Mouse (Mus musculus): Measurements from ENCODE around the gene Kcnn4. TPM values are rescaled to one million over a fixed set of nuclear protein-coding genes. Genes with fewer than 3 reads are reported as not detected.

The Kcnn4 gene
- polyA plus RNA-seq, 1 experiment from 2014 or later: 119 TPM

DNA sequence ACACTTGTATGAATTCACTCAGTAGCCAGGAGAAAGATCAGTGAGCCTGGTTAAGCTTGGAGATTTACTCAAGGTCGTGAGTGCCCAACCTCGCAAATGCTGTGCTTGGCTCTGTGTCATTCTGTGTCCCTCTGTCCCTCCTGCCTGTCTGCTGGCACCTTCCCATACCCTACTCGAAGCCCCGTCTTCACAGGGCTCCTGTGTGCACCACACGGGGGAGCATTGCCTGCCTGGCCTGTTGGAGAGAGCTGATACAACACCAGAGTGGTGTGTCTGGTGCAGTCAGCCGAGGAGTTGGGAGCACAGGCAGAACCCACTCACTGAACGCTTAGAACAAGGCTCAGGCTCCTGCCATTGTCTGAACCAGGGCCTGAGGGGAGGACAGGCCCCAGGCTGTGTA is 51.6 kb downstream of the Kcnn4 start:
- DNase-seq (ENCODE audit: low spot score): no peak
- Histone ChIP-seq H3K36me3 (ENCODE audit: control insufficient read depth, insufficient read depth, low read length) (no peaks in the 10 kb centered on the region; the same call in none of the 2 replicates), H3K4me2 (no peak overlapping the region), H3K27ac (ENCODE audit: low read depth, low read length) (no peak overlapping the region), H3K27me3 (replicated peaks; ENCODE audit: control insufficient read depth, insufficient read depth, low read length) (no peaks in the 10 kb centered on the region), H3K4me3 (ENCODE audit: low read depth, low read length) (no peak overlapping the region), H3K9ac (ENCODE audit: low read depth, low read length) (no peak overlapping the region), H3K9me3 (ENCODE audit: control insufficient read depth, low read length) (no peaks in the 10 kb centered on the region), H3K4me1 (replicated peaks; ENCODE audit: control insufficient read depth, insufficient read depth, low read length) (no peaks in the 10 kb centered on the region)
- ATAC-seq (replicated peaks; ENCODE audit: low FRiP score): no peak
- 83% methylated on average over 7 of the region's 7 CpGs for WGBS

DNA sequence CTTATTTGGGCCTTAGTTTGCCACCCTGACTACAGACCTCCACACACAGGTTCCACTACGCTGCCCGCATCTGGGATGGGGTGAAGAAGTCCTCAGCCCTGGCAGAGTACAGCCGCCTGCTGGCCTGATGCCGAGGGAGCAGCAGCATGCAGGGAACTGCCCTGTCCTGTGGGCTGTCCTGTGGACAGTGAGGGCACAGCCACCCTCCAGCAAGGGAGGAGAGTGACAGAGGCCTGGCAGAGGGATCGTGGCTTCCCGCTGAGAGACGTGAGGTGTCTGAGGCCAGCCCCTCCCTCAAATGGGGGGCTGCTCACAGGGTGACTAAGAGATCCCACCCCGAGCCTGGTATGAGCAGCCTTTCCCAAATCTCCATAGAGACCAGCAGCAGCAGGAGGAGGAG is 52.2 kb downstream of the Kcnn4 start:
- Histone ChIP-seq H3K9me3 (ENCODE audit: control insufficient read depth, low read length) (no peaks in the 10 kb centered on the region), H3K4me1 (replicated peaks; ENCODE audit: control insufficient read depth, insufficient read depth, low read length) (no peaks in the 10 kb centered on the region), H3K9ac (ENCODE audit: low read depth, low read length) (no peak overlapping the region), H3K36me3 (ENCODE audit: control insufficient read depth, insufficient read depth, low read length) (no peaks in the 10 kb centered on the region; the same call in none of the 2 replicates), H3K4me3 (ENCODE audit: low read depth, low read length) (no peak overlapping the region), H3K27me3 (replicated peaks; ENCODE audit: control insufficient read depth, insufficient read depth, low read length) (no peaks in the 10 kb centered on the region), H3K27ac (ENCODE audit: low read depth, low read length) (no peak overlapping the region), H3K4me2 (no peak overlapping the region)
- DNase-seq (ENCODE audit: low spot score) (no peak), ATAC-seq (replicated peaks; ENCODE audit: low FRiP score) (no peak)
- WGBS: 85% methylated on average over 8 of the region's 8 CpGs

DNA sequence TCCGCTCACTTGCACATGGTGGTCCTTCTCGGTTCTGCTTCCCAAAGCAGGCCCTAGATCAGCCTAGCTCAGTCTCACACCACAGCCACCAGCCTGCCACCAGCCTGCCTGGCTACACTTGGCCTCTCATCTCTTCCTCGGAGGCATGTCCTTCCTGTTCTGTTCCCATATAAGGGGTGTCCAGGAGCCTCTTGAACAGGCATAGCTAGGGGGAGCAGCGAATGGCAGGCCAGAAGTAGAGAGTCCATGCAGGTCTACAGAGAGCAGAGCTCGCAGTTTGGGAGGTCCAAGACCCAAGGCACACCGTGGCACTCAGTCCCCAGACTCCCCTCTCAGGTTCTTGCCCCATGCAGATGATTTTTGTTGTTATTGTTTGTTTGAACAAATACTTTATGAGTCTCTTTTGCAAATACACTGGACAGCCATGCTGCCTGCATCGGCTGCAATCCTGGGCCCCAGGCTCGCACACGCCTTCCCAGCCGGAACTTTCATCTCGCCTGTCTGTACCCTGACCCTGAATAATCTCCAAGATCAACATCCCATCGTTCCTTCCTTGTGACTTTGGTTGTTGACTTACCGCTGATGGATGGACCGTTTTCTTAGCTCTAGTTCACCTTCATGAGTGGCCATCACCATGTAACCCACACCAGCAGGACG is 53.2 kb downstream of the Kcnn4 start:
- no peak for ATAC-seq (replicated peaks; ENCODE audit: low FRiP score)
- Histone ChIP-seq H3K27me3 (replicated peaks; ENCODE audit: control insufficient read depth, insufficient read depth, low read length) (no peaks in the 10 kb centered on the region), H3K4me1 (replicated peaks; ENCODE audit: control insufficient read depth, insufficient read depth, low read length) (no peaks in the 10 kb centered on the region), H3K4me3 (ENCODE audit: low read depth, low read length) (no peak overlapping the region), H3K9me3 (ENCODE audit: control insufficient read depth, low read length) (no peaks in the 10 kb centered on the region), H3K4me2 (no peak overlapping the region), H3K27ac (ENCODE audit: low read depth, low read length) (no peak overlapping the region), H3K36me3 (ENCODE audit: control insufficient read depth, insufficient read depth, low read length) (no peaks in the 10 kb centered on the region; the same call in none of the 2 replicates), H3K9ac (ENCODE audit: low read depth, low read length) (no peak overlapping the region)
- WGBS: 88% methylated on average over 15 of the region's 15 CpGs
- no peak for DNase-seq (ENCODE audit: low spot score)

DNA sequence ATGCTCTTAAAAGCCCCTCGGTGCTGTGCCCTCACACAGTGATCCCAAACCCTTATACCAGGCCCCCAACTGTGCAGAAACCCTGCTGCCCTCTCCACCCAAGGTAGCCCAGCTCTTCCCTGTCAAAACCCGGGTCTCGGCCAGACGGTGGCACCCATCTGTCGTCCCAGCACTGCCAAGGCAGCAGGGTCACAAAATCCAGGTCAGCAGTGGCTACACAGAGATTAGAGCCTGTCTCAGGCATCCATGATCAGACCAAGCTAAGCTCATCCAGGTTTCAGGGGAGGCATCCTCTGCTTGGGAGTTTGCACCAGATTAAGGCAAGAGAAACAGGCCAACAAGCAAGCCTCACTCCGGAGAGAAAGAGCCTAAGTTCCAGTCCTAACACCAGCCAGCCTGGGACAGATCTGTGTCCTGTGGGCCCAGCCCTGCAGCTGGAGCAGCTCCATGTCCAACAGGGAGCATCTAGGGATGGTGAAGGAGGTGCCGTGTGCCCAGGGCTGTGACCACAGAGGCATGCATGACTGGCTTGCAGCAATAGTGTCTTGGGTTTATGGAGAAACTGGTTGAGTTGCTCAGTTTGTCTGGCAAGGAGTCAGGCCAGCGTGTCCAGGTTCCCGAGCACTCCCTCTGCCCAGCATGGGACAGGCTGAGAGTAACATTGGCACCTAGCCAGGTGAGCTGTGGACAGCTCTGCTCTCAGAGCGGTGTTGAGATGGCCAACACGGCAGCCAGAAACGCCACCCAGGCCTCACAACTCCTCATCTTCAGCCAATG is 54.1 kb downstream of the Kcnn4 start:
- Histone ChIP-seq H3K9ac (ENCODE audit: low read depth, low read length) (no peak overlapping the region), H3K27me3 (replicated peaks; ENCODE audit: control insufficient read depth, insufficient read depth, low read length) (no peaks in the 10 kb centered on the region), H3K27ac (ENCODE audit: low read depth, low read length) (no peak overlapping the region), H3K4me2 (no peak overlapping the region), H3K36me3 (ENCODE audit: control insufficient read depth, insufficient read depth, low read length) (no peaks in the 10 kb centered on the region; the same call in none of the 2 replicates), H3K4me1 (replicated peaks; ENCODE audit: control insufficient read depth, insufficient read depth, low read length) (no peaks in the 10 kb centered on the region), H3K9me3 (ENCODE audit: control insufficient read depth, low read length) (no peaks in the 10 kb centered on the region), H3K4me3 (ENCODE audit: low read depth, low read length) (no peak overlapping the region)
- WGBS: 85% methylated on average over 12 of the region's 12 CpGs
- no peak for ATAC-seq (replicated peaks; ENCODE audit: low FRiP score)
- no peak for DNase-seq (ENCODE audit: low spot score)

DNA sequence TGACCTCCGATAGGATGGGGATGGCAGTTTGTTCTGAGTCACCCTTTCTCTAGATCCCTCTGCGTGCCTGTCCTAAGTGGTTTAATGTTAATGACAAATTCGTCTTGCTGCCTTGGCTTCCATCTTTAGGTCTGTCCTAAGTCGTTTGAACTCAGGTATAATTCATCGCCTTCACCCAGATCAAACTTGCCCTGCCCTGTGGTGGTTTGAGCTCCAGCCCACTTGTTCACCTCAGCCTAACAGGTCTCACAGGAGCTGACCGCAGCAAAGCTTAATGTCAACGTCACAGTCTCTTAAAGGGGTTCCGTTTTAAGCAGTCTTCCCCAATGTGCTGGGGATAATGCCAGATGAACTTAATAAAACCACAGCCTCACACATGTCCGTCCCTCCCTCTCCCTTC is 55.9 kb downstream of the Kcnn4 start:
- H3K36me3 ChIP-seq (ENCODE audit: control insufficient read depth, insufficient read depth, low read length): no peaks in the 10 kb centered on the region; the same call in none of the 2 replicates
- no peaks in the 10 kb centered on the region for H3K9me3 ChIP-seq (ENCODE audit: control insufficient read depth, low read length)
- DNase-seq (ENCODE audit: low spot score) (no peak), ATAC-seq (replicated peaks; ENCODE audit: low FRiP score) (no peak)
- no peak overlapping the region for H3K4me3 ChIP-seq (ENCODE audit: low read depth, low read length)
- WGBS: 80% methylated on average over 9 of the region's 9 CpGs
- no peak overlapping the region for H3K4me2 ChIP-seq
- H3K9ac ChIP-seq (ENCODE audit: low read depth, low read length): no peak overlapping the region
- no peak overlapping the region for H3K27ac ChIP-seq (ENCODE audit: low read depth, low read length)
- H3K27me3 ChIP-seq (replicated peaks; ENCODE audit: control insufficient read depth, insufficient read depth, low read length): no peaks in the 10 kb centered on the region
- H3K4me1 ChIP-seq (replicated peaks; ENCODE audit: control insufficient read depth, insufficient read depth, low read length): no peaks in the 10 kb centered on the region

DNA sequence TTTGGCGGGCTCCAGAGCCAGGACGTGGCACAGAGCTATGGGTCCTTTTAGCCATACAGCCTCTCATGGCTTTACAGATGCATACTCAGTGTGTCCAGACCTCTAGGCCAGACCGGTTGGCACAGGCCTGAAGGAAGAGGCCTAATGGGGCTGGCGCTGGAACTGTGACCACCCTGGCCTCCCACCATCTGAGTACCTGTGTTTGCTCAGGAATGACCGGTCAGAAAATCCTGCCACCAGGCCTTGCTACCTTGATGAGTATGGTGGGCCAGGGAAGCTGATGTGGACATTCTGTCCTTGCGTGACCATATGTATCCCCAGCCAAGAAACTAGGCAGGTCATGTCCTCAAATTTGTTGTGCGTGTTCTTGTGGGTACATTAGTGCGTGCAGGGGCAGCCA is 57.1 kb downstream of the Kcnn4 start:
- Histone ChIP-seq H3K4me3 (ENCODE audit: low read depth, low read length) (no peak overlapping the region), H3K4me2 (no peak overlapping the region), H3K9me3 (ENCODE audit: control insufficient read depth, low read length) (no peaks in the 10 kb centered on the region), H3K36me3 (ENCODE audit: control insufficient read depth, insufficient read depth, low read length) (no peaks in the 10 kb centered on the region), H3K4me1 (replicated peaks; ENCODE audit: control insufficient read depth, insufficient read depth, low read length) (no peaks in the 10 kb centered on the region), H3K27me3 (replicated peaks; ENCODE audit: control insufficient read depth, insufficient read depth, low read length) (peaks cover 2% of the 10 kb centered on the region), H3K27ac (ENCODE audit: low read depth, low read length) (no peak overlapping the region), H3K9ac (ENCODE audit: low read depth, low read length) (no peak overlapping the region)
- ATAC-seq (replicated peaks; ENCODE audit: low FRiP score): no peak
- 91% methylated on average over 8 of the region's 8 CpGs for WGBS
- DNase-seq (ENCODE audit: low spot score): no peak

DNA sequence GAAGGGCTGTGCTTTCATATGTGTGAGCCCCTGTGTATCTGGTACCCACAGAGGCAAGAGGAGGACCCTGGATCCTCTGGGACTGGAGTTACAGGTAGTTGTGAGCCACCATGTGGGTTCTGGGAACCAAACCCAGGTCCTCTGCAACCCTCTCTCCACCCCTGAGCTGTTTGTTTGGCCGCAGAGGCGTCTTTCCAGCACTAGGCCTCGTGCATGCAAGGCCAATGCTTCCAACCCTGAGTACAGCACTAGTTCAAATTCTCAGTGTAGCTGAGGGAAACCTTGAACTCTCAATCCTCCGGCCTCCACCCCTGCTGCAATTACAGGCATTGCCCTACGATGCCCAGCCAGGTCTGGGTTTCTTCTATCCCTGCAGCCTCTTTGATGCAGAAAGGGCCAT is 58.7 kb downstream of the Kcnn4 start:
- Histone ChIP-seq H3K27ac (ENCODE audit: low read depth, low read length) (no peak overlapping the region), H3K9ac (ENCODE audit: low read depth, low read length) (no peak overlapping the region), H3K4me2 (no peak overlapping the region), H3K9me3 (ENCODE audit: control insufficient read depth, low read length) (no peaks in the 10 kb centered on the region), H3K4me1 (replicated peaks; ENCODE audit: control insufficient read depth, insufficient read depth, low read length) (no peaks in the 10 kb centered on the region), H3K4me3 (ENCODE audit: low read depth, low read length) (no peak overlapping the region), H3K27me3 (replicated peaks; ENCODE audit: control insufficient read depth, insufficient read depth, low read length) (peaks cover 17% of the 10 kb centered on the region), H3K36me3 (ENCODE audit: control insufficient read depth, insufficient read depth, low read length) (no peaks in the 10 kb centered on the region)
- ATAC-seq (replicated peaks; ENCODE audit: low FRiP score) (no peak), DNase-seq (ENCODE audit: low spot score) (no peak)
- 82% methylated on average over 5 of the region's 5 CpGs for WGBS

DNA sequence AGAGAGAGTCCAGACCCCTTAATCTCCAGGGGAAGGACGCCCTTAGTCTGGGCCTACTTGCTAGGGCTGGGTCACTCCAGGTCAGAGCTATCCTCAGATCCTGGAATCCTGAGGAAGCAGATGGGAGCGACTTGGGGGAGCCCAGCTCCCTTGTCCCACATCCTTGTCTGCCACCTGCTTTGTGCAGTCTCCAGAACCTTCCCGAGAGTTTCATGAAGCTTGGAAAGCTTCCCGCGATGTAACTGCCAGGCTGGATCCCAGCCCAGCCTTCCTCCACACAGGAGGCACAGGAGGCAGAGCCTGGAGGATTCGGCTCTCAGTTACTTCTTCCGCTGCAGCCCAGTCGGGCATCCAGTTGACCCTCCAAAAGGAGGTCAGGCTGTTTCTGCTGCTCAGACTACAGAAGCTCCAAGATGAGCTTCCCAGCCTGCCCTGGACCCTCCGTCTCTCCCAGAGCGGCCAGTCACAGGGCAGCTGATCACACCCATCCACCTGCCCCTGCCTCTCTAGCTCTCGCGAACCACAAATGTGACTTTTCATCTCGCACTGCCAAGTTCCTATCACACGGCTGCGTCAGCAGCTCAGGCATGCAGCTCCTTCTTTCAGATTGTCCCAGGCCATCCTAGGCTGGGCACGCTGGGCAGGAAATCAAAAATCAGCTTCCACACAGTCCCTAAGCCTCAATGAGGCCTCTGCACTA is 59.5 kb downstream of the Kcnn4 start:
- H3K27me3 ChIP-seq (replicated peaks; ENCODE audit: control insufficient read depth, insufficient read depth, low read length): peaks cover 17% of the 10 kb centered on the region
- no peak for ATAC-seq (replicated peaks; ENCODE audit: low FRiP score)
- H3K27ac ChIP-seq (ENCODE audit: low read depth, low read length): no peak overlapping the region
- no peaks in the 10 kb centered on the region for H3K9me3 ChIP-seq (ENCODE audit: control insufficient read depth, low read length)
- H3K9ac ChIP-seq (ENCODE audit: low read depth, low read length): no peak overlapping the region
- DNase-seq (ENCODE audit: low spot score): no peak
- WGBS: 73% methylated on average over 16 of the region's 16 CpGs
- no peak overlapping the region for H3K4me2 ChIP-seq
- no peak overlapping the region for H3K4me3 ChIP-seq (ENCODE audit: low read depth, low read length)
- H3K36me3 ChIP-seq (ENCODE audit: control insufficient read depth, insufficient read depth, low read length): no peaks in the 10 kb centered on the region
- H3K4me1 ChIP-seq (replicated peaks; ENCODE audit: control insufficient read depth, insufficient read depth, low read length): no peaks in the 10 kb centered on the region
